Mouse (Mus musculus): ENCODE data around the gene Ctbs.
"Not testable (repeated sequence)": the region's sequence is repeated elsewhere in the genome, so short reads cannot be mapped to it uniquely, and the experiment has no call there.

The Ctbs gene

GRCm38 (mm10) chr3:146433063-146433462, 16.5 kb upstream of the Ctbs start:
- DNase-seq (ENCODE audit: low read depth, low spot score): not testable (repeated sequence)

- DNase-seq (ENCODE audit: low read depth, low spot score): no peak
These were observed 15.8 kb upstream of the Ctbs start for GRCm38 (mm10) chr3:146433681-146434350.

- DNase-seq (ENCODE audit: low read depth, low spot score): no peak
These were observed 14.9 kb upstream of the Ctbs start for GRCm38 (mm10) chr3:146434686-146435085.

- DNase-seq (ENCODE audit: low read depth, low spot score): no peak
These were observed 14.1 kb upstream of the Ctbs start for GRCm38 (mm10) chr3:146435533-146435932.

GRCm38 (mm10) chr3:146436114-146436513, 13.5 kb upstream of the Ctbs start:
- DNase-seq (ENCODE audit: low read depth, low spot score): no peak

- DNase-seq (ENCODE audit: low read depth, low spot score): no peak
These were observed 9.6 kb upstream of the Ctbs start for GRCm38 (mm10) chr3:146440011-146440410.

GRCm38 (mm10) chr3:146440422-146440821, 9.2 kb upstream of the Ctbs start:
- no peak for DNase-seq (ENCODE audit: low read depth, low spot score)

- DNase-seq (ENCODE audit: low read depth, low spot score): no peak
These were observed 7.1 kb upstream of the Ctbs start for GRCm38 (mm10) chr3:146442484-146442883.

- DNase-seq (ENCODE audit: low read depth, low spot score): no peak
These were observed 6.7 kb upstream of the Ctbs start for GRCm38 (mm10) chr3:146442936-146443335.

- DNase-seq (ENCODE audit: low read depth, low spot score): no peak
These were observed 6.2 kb upstream of the Ctbs start for GRCm38 (mm10) chr3:146443380-146443779.

- no peak for DNase-seq (ENCODE audit: low read depth, low spot score)
These were observed 4.7 kb upstream of the Ctbs start for GRCm38 (mm10) chr3:146444880-146445279.

- DNase-seq (ENCODE audit: low read depth, low spot score): no peak
These were observed 2.4 kb upstream of the Ctbs start for GRCm38 (mm10) chr3:146447156-146447555.

GRCm38 (mm10) chr3:146447598-146447997, 2.0 kb upstream of the Ctbs start:
- no peak for DNase-seq (ENCODE audit: low read depth, low spot score)

GRCm38 (mm10) chr3:146448372-146448771, 1.2 kb upstream of the Ctbs start:
- no peak for DNase-seq (ENCODE audit: low read depth, low spot score)

- no peak for DNase-seq (ENCODE audit: low read depth, low spot score)
These were observed 626 bp upstream of the Ctbs start for GRCm38 (mm10) chr3:146448969-146449368.

- peak; percentile 95 for DNase-seq (ENCODE audit: low read depth, low spot score)
These were observed 811 bp downstream of the Ctbs start for GRCm38 (mm10) chr3:146450371-146450841.

GRCm38 (mm10) chr3:146451375-146451774, 1.8 kb downstream of the Ctbs start:
- DNase-seq (ENCODE audit: low read depth, low spot score): peak; percentile 10

GRCm38 (mm10) chr3:146462939-146463338, 13.3 kb downstream of the Ctbs start:
- DNase-seq (ENCODE audit: low read depth, low spot score): peak; percentile 12

- DNase-seq (ENCODE audit: low read depth, low spot score): no peak
These were observed 19.6 kb downstream of the Ctbs start for GRCm38 (mm10) chr3:146469226-146469625.

- DNase-seq (ENCODE audit: low read depth, low spot score): no peak
These were observed 23.1 kb downstream of the Ctbs start for GRCm38 (mm10) chr3:146472657-146473056.

- no peak for DNase-seq (ENCODE audit: low read depth, low spot score)
These were observed 24.1 kb downstream of the Ctbs start for GRCm38 (mm10) chr3:146473741-146474140.

- DNase-seq (ENCODE audit: low read depth, low spot score): no peak
These were observed 24.8 kb downstream of the Ctbs start for GRCm38 (mm10) chr3:146474428-146474827.

- DNase-seq (ENCODE audit: low read depth, low spot score): no peak
These were observed 32.4 kb downstream of the Ctbs start for GRCm38 (mm10) chr3:146482044-146482443.

- DNase-seq (ENCODE audit: low read depth, low spot score): peak; percentile 21
These were observed 36.9 kb downstream of the Ctbs start for GRCm38 (mm10) chr3:146486464-146486863.
